Mouse (Mus musculus) layer of hippocampus, adult 9-11 months (tissue): ENCODE data around the gene Trappc4.
"Not testable (repeated sequence)": the region's sequence is repeated elsewhere in the genome, so short reads cannot be mapped to it uniquely, and the experiment has no call there.

Experiments used
- DNase-seq: peaks from one replicate; pipeline ENCODE4 v3.0.0; 2022

Gene Trappc4

DNA sequence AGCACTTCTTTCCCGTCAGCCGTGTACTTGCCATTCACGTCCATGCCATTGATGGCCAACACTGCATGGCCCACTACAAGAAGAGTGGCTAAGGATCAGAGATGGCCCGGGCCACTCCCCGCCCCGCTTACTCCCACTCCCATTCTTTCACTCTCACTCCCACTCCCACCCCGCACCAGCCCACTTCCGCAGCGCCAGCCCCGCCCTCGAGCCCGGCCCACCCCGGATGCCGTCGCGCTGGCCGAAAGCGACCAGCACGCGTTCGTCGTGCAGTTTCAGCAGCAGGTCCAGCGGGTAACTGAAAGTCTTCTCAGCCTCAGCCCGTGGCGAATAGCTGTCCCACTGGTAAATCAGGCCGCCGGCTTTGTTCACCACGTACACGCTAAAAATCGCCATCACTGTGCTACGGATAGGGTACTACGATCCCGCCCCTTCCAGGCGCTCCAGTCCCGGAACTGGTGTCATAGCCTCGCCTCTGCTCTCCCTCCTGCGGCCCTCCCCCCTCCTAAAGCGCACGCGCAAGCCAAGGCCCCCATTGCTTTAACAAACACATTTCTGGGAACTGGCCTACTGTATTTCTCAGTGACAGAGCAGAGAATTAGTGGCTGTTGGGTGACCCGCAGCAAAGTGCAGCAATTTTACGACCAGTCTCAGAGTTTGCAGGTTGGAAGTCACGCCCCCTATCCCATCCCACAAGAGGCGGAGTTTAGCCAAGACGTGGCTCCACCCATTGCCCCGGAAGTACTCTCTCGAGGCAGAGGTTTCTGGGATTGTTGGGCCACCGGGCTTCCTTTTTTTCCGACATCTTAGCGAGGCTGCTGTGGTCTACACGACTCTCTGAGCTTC is at the start of gene Trappc4, which contains the start of gene Rps25:
TSS of gene Trappc4 (minus strand) at position 695 of the 846 bp plus-strand sequence.
TSS of gene Rps25 (plus strand) at position 234 of the 846 bp plus-strand sequence.
- DNase-seq = peak; percentile 93

DNA sequence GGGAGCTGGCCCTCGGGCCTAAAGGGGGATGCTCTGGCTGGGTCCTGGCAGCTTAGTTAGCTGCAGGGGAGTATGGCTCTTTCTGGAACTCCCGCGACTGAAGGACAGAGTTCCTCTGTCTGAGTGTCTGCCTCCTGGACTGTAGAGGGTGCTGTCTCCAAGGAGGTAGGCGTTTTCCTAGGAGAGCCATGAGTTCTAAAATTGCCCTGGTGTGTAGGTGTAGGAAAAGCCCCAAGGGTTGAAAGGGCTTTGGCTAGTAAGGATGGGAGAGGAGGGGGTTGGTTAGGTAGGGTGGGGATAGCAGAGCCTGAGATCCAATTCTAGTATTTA is 47.5 kb upstream of the Trappc4 start, which contains the start of gene Upk2:
TSS of gene Upk2 (minus strand) at position 86 of the 330 bp plus-strand sequence.
- DNase-seq = no peak

DNA sequence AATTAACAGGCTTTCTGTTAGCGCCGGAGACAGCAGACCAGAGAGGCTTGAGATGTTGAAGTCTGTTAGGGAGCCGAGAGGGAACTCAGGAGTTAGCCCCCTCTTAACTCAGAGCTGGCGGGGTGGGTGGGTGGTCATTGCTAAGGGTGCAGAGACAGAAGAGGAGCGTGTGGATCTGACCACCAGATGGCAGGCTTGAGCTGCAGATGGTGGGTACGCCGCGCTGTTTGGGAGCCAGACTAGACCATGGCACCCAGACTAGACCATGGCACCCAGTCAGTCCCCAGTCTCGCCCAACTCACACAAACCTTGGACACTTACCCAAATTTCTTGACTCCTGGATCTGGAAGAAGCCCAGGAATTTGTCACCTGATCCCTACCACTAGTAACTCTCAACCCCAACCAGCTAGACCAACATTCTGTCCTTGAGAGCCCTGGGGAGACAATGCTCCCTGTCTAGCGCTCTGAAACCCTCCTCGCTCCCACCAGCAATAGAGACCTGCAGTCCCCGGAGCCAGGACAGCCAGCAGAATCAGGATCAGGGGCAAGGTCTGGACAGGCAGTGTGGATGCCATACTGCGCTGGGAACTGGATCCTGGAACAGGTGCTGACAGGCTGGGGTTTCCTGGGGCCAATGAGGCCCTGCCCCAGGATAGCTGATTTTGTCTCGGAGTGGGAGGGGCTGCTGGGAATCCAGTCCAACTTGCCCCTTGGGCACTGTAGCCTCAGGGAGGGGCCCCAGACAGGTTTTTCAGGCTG is 46.9 kb upstream of the Trappc4 start:
- peak; percentile 77 for DNase-seq

DNA sequence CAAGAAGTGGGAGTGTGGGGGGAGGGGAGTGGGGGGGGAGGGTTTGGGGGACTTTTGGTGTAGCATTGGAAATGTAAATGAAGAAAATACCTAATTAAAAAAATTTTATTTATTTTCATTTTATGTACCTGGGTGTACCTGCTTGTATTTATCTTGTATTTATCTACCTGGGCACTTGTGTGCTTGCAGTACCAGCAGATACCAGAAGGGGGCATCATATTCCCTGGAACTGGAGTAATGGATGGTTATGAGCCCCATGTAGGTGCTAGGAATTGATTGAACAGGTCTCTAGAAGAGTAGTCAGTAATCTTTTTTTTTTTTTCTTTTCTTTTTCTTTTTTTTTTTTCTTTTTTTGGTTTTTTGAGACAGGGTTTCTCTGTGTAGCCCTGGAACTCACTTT is 43.0 kb upstream of the Trappc4 start:
- DNase-seq = no peak

DNA sequence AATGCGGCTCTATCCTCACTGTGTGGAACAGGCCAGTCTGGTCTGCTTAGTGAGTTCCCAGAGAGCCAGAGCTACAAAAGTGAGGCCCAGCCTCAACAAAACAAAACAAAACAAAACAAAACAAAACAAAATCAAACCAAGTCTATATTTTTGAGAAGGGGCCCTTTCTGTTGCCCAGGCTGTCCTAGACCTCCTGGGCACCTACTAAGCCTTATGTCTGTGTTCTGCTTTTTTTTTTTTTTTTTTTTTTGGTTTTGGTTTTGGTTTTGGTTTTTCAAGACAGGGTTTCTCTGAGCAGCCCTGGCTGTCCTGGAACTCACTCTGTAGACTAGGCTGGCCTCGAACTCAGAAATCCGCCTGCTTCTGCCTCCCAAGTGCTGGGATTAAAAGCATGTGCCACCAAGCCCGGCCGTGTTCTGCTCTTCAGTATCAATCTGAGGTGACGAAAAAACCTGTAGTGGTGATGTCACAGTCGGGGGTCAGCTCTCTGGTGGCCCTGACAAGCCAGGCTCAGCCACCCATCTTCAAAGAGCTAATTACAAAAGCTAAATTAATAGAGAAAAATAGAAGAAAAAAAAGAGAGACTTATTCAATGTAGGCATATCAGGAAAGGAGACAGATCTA is 37.1 kb upstream of the Trappc4 start:
- DNase-seq = not testable (repeated sequence)

DNA sequence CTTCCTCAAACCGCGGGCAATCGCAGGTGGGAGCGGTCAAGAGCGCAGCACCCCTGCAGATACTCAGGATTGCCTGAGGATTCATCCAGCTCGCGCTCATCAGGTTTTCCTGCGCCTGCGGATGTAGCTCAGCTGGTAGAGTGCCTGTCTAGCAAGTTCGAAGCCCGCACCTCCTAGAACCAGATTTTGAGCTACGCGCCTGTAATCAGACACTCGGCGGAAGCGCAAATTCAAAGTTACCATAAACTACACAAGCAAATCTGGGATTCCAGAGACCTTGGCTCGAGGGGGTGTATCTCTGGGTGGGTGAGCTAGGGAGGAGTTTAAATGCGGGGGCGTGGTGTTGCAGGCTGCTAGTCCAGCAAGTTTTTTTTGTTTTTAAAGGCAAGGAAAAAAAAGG is 33.6 kb upstream of the Trappc4 start, which contains the start of gene Foxr1:
TSS of gene Foxr1 (minus strand) at position 176 of the 400 bp plus-strand sequence.
- no peak for DNase-seq

DNA sequence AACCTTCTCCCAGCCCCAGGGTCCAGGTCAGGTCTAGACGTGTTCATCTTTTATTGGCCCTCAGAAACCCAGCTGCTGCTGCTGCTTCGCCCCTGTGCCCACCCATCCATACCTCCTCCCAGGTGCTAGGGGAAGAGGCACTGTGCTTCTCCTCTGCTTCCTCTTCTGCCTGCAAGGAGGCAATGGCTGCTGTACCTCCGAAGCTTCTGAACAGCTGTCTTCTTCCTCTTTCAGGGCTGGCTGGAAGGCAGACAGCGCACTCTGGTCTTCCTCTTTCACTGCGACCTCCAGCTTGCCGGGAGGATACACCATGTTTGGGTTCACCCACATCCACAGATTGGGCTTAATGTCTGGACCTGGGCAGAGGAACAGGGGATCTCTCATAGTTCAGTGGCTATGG is 28.3 kb upstream of the Trappc4 start:
- DNase-seq = peak; percentile 48

DNA sequence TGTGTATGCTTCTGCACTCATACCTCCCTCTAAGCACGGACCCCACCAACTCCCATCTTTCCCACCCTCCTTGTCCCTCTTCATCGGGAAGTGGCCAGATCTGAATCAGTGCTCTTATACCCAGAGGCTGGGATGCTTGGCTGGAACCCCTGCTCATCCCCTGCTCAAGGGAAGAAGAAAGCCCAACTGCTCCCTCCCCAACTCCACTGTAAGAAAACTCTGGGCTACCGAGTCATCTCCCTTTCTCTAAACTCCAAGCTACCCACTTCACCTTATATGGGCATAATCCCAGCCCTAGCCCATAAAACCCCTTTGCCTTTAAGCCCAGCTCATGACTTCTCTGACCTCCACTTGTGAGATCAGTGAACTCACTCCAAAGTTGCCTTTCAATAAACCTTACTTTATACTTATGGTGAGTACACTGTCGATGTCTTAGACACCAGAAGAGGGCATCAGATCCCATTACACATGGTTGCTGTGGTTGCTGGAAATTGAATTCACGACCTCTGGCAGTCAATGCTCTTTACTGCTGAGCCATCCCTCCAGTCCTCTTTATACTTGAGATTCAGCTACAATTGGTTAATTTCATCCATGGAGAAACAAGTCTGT is 25.3 kb upstream of the Trappc4 start:
- DNase-seq = no peak

DNA sequence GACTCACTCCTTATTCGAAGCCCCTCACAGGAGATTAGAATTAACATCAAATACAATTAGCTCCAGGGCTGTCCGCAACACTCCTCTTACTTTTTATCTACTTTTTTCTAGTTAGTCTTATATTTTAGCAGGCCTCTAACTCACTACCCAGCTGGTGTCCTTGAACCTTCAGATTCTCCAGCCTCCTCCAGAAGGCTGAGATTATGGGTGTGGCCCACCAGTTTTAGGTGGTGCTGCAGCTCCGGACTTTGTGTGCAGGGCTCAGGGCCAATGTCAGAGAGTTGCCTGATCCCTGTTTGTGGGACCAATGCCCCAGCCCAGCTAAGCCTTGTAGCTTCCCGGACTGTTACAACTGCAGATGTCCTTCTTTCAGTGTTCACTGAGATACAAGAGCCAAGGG is 16.2 kb upstream of the Trappc4 start:
- DNase-seq = no peak

DNA sequence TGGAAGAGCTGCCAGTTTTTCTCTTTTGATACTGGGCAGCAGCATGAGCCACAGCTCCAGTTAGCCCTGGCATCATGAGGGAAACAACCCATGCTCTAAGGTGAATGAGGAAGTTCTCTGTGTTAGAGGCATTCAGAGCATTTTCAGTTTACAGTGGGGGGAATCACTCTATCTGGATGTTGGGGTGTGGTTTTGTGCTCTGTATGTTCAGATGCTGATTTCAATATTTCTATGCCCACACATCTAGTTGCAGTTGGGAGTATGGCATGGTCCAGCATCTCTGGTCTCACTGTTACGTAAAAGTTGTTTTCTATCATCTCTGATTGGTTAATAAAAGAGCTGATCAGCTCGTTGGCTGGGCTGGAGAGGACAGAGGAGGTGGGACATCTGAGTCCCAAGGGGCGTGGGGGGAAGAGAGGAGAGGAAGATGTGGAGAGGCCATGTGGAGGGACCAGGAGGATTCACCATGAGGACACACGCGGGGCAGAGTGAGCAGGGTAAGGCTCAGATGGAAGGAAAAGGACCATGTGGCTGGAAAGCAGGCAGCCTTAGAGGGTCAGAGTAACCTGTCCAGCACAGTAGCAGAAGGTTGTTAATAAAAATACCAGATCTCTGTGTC is 13.0 kb upstream of the Trappc4 start:
- no peak for DNase-seq

DNA sequence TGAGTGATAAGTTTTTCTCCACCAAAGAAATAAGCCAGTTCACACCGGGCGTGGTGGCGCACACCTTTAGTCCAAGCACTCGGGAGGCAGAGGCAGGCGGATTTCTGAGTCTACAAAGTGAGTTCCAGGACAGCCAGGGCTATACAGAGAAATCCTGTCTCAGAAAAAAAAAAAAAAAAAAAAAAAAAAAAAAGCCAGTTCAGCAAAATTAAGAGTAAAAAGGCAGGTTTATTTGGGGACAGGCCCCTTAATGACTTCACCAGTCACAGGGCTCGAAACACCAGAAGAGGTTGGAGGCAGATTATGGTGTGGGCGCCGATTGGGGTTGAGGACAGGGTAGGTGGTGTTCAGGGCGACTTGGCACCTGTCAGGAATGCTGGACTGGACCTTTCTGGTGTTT is 12.3 kb upstream of the Trappc4 start:
- DNase-seq = not testable (repeated sequence)

DNA sequence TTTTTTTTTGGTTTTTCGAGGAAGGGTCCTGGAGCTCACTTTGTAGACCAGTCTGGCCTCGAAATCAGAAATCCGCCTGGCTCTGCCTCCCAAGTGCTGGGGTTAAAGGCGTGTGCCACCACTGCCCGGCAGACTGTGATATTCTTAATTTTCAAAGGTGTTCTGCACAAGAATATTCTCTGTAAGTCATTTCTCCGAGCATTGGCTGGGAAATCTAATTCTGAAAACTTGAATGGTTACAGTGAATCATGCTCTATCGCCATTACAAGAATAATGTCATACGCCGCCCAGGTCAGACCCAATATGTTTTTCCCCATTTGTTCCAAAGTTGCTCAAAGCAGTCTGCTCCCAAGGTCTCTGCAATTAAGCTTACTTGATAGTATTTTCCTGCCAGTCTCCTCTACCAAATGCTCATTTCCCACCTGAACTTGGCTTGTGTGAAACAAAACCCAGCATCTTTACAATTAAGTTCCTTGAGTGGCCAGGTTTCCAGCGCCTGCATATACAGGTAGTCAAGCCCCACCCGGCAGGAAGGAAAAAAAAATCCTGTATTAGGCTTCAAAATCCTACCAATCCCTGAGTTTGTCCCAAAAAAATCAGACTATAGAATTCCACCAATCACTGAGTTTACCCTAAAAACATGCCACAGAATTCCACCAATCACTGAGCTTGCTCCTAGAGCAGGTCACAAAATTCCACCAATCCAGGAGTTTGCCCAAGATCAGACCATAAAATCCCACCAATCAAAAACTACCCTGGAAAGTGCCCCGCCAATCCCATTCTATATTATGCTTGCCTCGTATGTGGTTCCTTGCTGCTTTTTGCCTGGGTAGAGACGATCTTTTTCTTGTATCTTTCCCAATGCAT is 11.4 kb upstream of the Trappc4 start, which contains the start of gene Ccdc84:
TSS of gene Ccdc84 (minus strand) at position 51 of the 867 bp plus-strand sequence.
- no peak for DNase-seq

DNA sequence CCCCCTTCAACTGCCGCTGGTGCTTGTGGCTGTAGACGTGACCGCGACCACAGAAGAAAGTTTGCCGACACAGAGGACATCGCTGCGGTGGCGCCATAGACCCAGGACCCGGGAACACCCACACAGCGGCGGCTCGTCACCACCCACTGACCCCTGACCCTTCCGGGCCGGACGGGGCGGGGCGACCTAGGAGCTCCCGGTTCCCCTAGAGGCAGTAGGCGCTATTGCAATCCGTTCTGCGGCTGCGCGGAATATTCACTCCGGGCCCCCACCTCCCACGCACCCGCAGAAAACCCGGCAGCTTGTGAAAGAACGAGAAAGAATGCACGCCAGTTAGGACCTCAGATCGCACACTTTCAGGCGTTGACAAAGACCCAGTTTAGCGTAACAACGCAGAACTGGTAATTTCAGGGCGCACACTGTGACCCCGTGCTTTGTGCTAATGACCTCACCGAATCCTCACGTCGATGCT is 10.5 kb upstream of the Trappc4 start:
- peak; percentile 96 for DNase-seq

DNA sequence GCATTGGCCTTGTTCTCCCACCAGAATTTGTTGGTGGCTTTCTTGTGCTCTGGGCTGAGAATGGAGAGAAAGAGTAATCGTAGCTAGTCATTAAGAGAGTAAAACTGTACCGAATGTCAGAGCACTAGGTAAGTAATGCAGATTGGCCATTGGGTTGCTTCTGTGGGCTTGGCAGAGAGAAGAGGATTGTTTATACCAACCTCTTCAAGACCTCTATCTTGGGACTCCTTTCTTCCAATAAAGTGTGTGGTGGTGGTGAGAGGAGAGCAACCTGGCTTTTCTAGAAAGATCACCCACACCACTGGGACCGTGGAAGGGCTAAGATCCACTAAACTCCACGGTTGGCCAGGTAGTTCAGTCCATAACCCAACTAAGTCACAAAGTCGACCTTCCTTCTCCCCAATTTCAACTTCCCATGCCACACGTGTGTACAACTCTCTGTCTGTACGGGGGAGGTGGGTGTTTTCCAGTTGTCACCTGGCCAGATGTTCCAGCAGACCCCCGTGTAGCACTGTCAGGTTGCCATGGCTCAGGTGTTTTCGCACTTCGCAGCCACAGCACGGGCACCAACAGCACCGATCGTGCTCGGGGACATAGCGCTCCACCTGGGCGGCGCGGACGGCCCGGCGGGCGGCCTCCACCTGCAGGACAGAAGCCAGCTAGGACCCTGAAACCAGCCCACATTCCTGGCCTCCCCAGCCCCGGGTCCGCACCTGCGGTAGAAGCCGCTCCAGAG is 9.9 kb upstream of the Trappc4 start:
- DNase-seq = no peak

DNA sequence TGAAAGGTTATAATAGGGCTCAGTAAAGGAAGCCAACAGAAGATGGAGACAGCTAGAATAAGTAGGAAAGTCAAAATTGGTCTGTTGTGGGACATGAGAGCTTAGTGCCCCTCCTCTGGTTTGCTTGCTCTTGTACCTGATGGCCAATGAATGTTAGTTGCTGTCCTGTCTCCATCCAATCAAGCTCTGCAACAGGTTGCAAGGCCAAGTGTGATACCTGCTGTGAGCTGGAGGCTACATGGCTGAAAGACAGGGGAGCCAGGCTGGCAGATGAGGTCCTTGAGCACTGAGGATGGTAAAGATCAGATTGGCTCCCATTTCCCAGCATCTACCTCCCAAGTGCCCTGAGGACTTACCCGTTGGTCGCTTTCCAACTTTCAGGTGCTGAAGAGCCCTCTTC is 5.4 kb upstream of the Trappc4 start:
- no peak for DNase-seq

DNA sequence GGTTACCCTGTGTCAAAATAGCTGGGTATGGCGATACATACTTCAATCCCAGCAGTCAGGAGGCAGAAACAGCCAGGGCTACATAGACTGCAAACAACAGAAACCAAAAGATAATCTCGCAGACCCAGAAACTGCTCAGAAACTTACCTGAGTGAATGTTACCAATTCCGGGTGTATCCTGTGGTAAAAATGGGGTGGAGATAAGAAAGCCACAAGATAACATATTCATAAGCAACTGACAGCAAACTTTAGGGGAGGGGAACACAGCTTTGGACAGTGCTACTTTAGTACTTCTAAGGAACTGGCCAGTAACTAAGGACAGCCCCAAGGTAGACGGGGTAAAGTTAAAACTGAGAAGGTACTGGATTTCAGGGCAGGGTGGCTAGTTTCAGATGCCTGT is 4.9 kb upstream of the Trappc4 start:
- no peak for DNase-seq

DNA sequence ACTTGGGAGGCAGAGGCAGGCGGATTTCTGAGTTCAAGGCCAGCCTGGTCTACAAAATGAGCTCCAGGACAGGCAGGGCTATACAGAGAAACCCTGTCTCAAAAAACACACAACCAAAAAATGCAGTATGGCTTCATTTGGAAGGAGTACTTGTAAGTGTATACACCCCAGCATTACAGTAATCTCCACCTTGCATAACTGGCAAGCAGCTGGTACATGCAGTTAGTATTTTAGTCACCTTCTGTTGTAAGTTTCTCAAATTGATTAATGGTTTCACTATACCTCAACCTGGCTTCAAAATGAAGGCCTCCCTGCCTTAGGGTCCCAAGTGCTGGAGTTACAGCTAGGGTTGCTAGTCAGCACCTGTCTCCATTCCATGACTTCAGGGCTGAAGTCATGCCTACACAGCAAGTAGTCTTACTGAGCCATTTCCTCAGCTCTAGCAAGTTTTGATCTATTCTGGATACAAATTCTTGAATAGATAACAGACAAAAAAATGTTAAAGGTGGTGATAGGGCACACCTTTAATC is 4.3 kb upstream of the Trappc4 start:
- DNase-seq = no peak

DNA sequence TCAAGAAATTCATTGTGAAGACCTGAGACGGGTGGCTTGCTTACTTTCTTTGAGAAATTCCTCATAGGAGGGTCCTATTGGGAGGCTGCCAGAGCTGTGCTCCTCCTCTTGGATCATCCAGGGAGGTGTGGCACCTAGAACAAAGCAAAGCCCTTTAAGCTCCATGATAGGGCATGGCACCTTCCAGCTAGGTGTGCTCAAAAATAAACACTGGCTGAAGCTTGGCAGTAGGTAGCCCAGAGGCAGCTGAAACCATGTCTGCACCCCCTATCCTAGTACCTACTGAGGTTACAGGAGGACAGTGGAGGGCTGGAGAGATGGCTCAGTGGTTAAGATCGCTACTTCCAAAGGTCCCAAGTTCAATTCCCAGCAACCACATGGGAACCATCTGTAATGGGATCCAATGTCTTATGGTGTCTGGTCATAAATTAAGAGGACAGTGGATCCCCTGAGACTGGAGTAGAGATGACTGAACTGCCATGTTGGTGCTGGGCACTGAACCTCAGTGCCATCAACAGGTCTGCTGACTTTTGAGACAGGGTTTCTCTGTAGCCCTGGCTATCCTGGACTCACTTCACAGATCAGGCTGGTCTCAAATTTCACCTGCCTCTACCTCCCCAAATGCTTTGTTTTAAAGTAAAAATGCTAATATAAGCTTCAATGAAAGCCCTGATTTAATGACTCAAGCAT is 3.4 kb upstream of the Trappc4 start:
- no peak for DNase-seq

DNA sequence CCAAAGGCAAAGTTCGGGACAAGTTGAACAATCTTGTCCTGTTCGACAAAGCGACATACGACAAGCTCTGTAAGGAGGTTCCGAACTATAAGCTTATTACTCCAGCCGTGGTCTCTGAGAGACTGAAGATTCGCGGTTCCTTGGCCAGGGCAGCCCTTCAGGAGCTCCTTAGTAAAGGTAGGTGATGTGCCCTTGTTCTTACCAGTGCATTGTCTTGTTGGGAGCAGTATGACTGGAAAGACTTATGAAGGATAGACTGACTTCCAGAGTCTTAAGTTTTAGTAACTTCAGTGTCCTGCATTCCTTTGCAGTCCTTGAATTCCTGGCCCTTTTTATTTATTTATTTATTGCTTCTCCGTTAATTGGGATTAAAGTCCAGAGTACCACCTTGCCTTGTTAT is 1.3 kb upstream of the Trappc4 start:
- DNase-seq = not testable (repeated sequence)

DNA sequence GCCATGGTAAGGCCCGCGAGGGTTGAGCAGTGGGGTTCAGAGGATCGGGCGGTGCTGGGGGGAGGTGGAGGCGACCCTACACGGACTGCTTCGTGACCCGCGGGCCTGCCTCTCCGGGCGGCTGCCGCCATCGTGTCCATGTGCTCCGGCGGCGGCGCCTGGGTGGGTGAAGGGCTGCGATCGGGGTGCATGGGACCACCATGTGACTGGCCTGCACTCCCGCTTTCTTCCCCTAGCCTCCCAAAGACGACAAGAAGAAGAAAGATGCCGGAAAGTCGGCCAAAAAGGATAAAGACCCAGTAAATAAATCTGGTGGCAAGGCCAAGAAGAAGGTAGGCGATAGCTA is 325 bp upstream of the Trappc4 start:
- DNase-seq = no peak
